Mouse (Mus musculus): ENCODE results near the gene Homer2. TPM values are rescaled to one million over a fixed set of nuclear protein-coding genes. Genes with fewer than 3 reads are reported as not detected.

Gene Homer2
- polyA plus RNA-seq, 1 experiment from 2014 or later = 43.6 TPM

- whole genome bisulfite sequencing = 67% methylated on average over 6 of the region's 6 CpGs
- H3K9ac ChIP-seq (ENCODE audit: low read depth, low read length) = peak overlapping the region; percentile 85; the same call in 1 of the 2 replicates
- no peaks in the 10 kb centered on the region for H3K9me3 ChIP-seq (ENCODE audit: control insufficient read depth, low read length)
- peak overlapping the region; percentile 80 for H3K4me2 ChIP-seq (ENCODE audit: low read depth, low read length)
- H3K36me3 ChIP-seq (ENCODE audit: control insufficient read depth, insufficient read depth, low read length) = no peaks in the 10 kb centered on the region
- peak overlapping the region; percentile 93 for H3K4me3 ChIP-seq (ENCODE audit: low read length)
- no peak overlapping the region; the same call in 1 of the 2 replicates for H3K27ac ChIP-seq (ENCODE audit: low read length)
- H3K27me3 ChIP-seq (replicated peaks; ENCODE audit: control insufficient read depth, insufficient read depth, low read length) = no peaks in the 10 kb centered on the region
- peaks cover 8% of the 10 kb centered on the region; the same call in 1 of the 2 replicates for H3K4me1 ChIP-seq (ENCODE audit: control insufficient read depth, insufficient read depth, low read length)
- ATAC-seq = no peak
Observed at GRCm38 (mm10) chr7:81572610-81573268, 134.6 kb downstream of the Homer2 start.

- peaks cover 8% of the 10 kb centered on the region; the same call in 1 of the 2 replicates for H3K4me1 ChIP-seq (ENCODE audit: control insufficient read depth, insufficient read depth, low read length)
- no peak for ATAC-seq
- 12% methylated on average over 15 of the region's 15 CpGs for WGBS
- peak overlapping the region; percentile 93 for H3K4me3 ChIP-seq (ENCODE audit: low read length)
- no peaks in the 10 kb centered on the region for H3K36me3 ChIP-seq (ENCODE audit: control insufficient read depth, insufficient read depth, low read length)
- H3K27me3 ChIP-seq (replicated peaks; ENCODE audit: control insufficient read depth, insufficient read depth, low read length) = no peaks in the 10 kb centered on the region
- peak overlapping the region; percentile 85 for H3K9ac ChIP-seq (ENCODE audit: low read depth, low read length)
- peak overlapping the region; percentile 97 for H3K27ac ChIP-seq (ENCODE audit: low read length)
- no peaks in the 10 kb centered on the region for H3K9me3 ChIP-seq (ENCODE audit: control insufficient read depth, low read length)
- peak overlapping the region; percentile 80 for H3K4me2 ChIP-seq (ENCODE audit: low read depth, low read length)
Observed at GRCm38 (mm10) chr7:81571941-81572441, 135.3 kb downstream of the Homer2 start.

- H3K27me3 ChIP-seq (replicated peaks; ENCODE audit: control insufficient read depth, insufficient read depth, low read length) = no peaks in the 10 kb centered on the region
- H3K4me3 ChIP-seq (ENCODE audit: low read length) = peak within 1 kb of the TSS; percentile 93
- under 1% methylated on average over 85 of the region's 96 CpGs for WGBS
- peak within 1 kb of the TSS; percentile 97 for H3K27ac ChIP-seq (ENCODE audit: low read length)
- no peaks in the 10 kb centered on the region for H3K9me3 ChIP-seq (ENCODE audit: control insufficient read depth, low read length)
- peak within 1 kb of the TSS; percentile 80 for H3K4me2 ChIP-seq (ENCODE audit: low read depth, low read length)
- peak; percentile 99 for ATAC-seq
- peaks cover 8% of the 10 kb centered on the region; the same call in 1 of the 2 replicates for H3K4me1 ChIP-seq (ENCODE audit: control insufficient read depth, insufficient read depth, low read length)
- H3K9ac ChIP-seq (ENCODE audit: low read depth, low read length) = peak within 1 kb of the TSS; percentile 85
- H3K36me3 ChIP-seq (ENCODE audit: control insufficient read depth, insufficient read depth, low read length) = no peaks in the 10 kb centered on the region
Observed at GRCm38 (mm10) chr7:81571108-81571940, 136.0 kb downstream of the Homer2 start, which contains the start of gene Whamm. Gene Whamm (plus strand): TSS chr7:81571266.

DNA sequence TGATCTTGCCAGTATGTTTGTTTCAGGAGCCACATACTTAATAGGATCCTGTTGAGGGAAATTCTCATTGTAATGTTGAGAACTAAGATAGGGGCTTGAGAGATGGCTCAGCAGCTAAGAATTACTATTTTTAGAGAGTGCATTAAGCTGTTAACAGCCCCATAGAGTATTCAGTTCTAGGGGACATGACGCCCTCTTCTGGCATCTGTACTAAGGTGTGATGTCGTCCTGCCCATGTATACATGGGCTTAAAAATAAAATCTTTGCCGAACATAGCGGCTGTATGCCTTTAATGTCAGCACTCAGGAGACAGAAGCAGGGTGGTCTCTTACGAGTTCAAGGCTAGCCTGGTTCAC is 136.6 kb downstream of the Homer2 start:
- no peak overlapping the region for H3K27ac ChIP-seq (ENCODE audit: low read length)
- no peaks in the 10 kb centered on the region for H3K36me3 ChIP-seq (ENCODE audit: control insufficient read depth, insufficient read depth, low read length)
- H3K4me2 ChIP-seq (ENCODE audit: low read depth, low read length) = peak overlapping the region; percentile 53
- WGBS = 6% methylated on average over 5 of the region's 5 CpGs
- H3K27me3 ChIP-seq (replicated peaks; ENCODE audit: control insufficient read depth, insufficient read depth, low read length) = no peaks in the 10 kb centered on the region
- H3K4me3 ChIP-seq (ENCODE audit: low read length) = peak overlapping the region; percentile 93
- peaks cover 8% of the 10 kb centered on the region; the same call in 1 of the 2 replicates for H3K4me1 ChIP-seq (ENCODE audit: control insufficient read depth, insufficient read depth, low read length)
- H3K9ac ChIP-seq (ENCODE audit: low read depth, low read length) = no peak overlapping the region
- no peaks in the 10 kb centered on the region for H3K9me3 ChIP-seq (ENCODE audit: control insufficient read depth, low read length)
- ATAC-seq = no peak

DNA sequence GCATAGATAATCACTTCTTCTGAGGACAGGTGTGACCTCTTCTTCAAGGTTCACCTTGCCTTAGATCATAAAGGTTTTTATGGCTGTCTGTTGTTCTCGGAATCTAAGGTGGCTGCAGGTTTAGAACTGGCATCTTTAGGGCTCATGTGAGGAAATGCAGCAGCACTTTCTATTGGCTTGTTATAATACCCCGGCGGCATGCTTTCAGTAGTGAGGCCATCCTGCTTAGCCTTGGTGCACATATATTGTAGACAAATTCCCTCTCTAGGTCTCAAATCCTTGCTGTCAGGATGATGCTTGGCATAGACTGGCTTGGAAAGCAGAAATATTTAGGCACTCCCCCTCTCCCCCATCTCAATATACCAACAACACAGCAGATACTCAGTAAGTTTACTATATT is 137.1 kb downstream of the Homer2 start:
- Histone ChIP-seq H3K4me2 (ENCODE audit: low read depth, low read length) (no peak overlapping the region), H3K36me3 (ENCODE audit: control insufficient read depth, insufficient read depth, low read length) (no peaks in the 10 kb centered on the region), H3K27ac (ENCODE audit: low read length) (0 out of 2 replicates have a peak overlapping the region, but pooled peaks have one; percentile 9), H3K4me1 (ENCODE audit: control insufficient read depth, insufficient read depth, low read length) (peaks cover 8% of the 10 kb centered on the region; the same call in 1 of the 2 replicates), H3K9ac (ENCODE audit: low read depth, low read length) (no peak overlapping the region), H3K4me3 (ENCODE audit: low read length) (no peak overlapping the region), H3K27me3 (replicated peaks; ENCODE audit: control insufficient read depth, insufficient read depth, low read length) (no peaks in the 10 kb centered on the region), H3K9me3 (ENCODE audit: control insufficient read depth, low read length) (no peaks in the 10 kb centered on the region)
- WGBS = 81% methylated on average over 3 of the region's 3 CpGs
- no peak for ATAC-seq

DNA sequence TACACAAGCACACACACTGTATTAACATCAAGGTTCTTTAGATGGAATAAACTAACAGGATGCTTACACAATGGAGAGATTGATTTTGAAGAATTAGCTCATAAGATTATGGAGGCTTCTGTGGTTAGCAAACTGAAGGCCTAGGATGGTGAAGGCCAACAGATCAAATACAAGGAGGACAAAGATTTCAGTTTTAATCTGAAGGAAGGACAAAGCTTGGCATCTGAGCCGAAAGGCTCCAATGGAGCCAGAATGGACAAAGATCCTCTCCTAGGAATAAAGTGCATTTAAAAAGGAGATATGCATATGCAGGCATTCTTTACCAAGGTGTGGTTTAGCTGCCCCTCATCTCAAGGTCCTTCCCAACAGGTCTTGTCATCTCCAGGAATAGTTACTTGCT is 137.5 kb downstream of the Homer2 start:
- Histone ChIP-seq H3K4me1 (ENCODE audit: control insufficient read depth, insufficient read depth, low read length) (peaks cover 8% of the 10 kb centered on the region; the same call in 1 of the 2 replicates), H3K9me3 (ENCODE audit: control insufficient read depth, low read length) (no peaks in the 10 kb centered on the region), H3K27me3 (replicated peaks; ENCODE audit: control insufficient read depth, insufficient read depth, low read length) (no peaks in the 10 kb centered on the region), H3K36me3 (ENCODE audit: control insufficient read depth, insufficient read depth, low read length) (no peaks in the 10 kb centered on the region), H3K9ac (ENCODE audit: low read depth, low read length) (no peak overlapping the region), H3K27ac (ENCODE audit: low read length) (no peak overlapping the region), H3K4me2 (ENCODE audit: low read depth, low read length) (no peak overlapping the region), H3K4me3 (ENCODE audit: low read length) (no peak overlapping the region)
- ATAC-seq = no peak
- 95% methylated on average over 1 of the region's 1 CpGs for WGBS

DNA sequence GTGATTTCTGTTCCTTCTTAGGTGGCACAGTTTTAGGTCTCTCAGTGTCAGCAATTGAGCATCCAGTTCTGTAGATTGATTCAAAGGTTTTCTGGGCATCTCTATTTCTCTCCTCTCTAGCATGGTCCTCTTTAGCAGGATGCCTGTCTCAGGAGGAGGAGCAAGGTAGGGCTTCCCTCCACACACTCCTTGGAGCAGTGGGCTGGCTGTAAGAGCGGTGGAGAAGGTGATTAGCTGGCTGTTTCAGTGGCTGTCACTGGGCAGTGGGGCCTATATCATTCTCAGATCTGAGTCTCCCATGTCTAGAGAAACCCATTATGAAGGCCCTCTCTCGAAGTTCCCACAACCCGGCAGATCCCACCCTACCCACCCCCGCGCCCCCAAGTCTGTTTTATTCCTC is 139.9 kb downstream of the Homer2 start:
- Histone ChIP-seq H3K36me3 (ENCODE audit: control insufficient read depth, insufficient read depth, low read length) (no peaks in the 10 kb centered on the region), H3K9me3 (ENCODE audit: control insufficient read depth, low read length) (no peaks in the 10 kb centered on the region), H3K27ac (ENCODE audit: low read length) (no peak overlapping the region), H3K27me3 (replicated peaks; ENCODE audit: control insufficient read depth, insufficient read depth, low read length) (no peaks in the 10 kb centered on the region), H3K9ac (ENCODE audit: low read depth, low read length) (no peak overlapping the region), H3K4me1 (ENCODE audit: control insufficient read depth, insufficient read depth, low read length) (peaks cover 3% of the 10 kb centered on the region; the same call in 1 of the 2 replicates), H3K4me3 (ENCODE audit: low read length) (no peak overlapping the region), H3K4me2 (ENCODE audit: low read depth, low read length) (no peak overlapping the region)
- no peak for ATAC-seq
- WGBS = 92% methylated on average over 5 of the region's 5 CpGs

- H3K36me3 ChIP-seq (ENCODE audit: control insufficient read depth, insufficient read depth, low read length) = no peaks in the 10 kb centered on the region
- no peaks in the 10 kb centered on the region for H3K27me3 ChIP-seq (replicated peaks; ENCODE audit: control insufficient read depth, insufficient read depth, low read length)
- H3K27ac ChIP-seq (ENCODE audit: low read length) = no peak within 1 kb of the TSS
- no peak within 1 kb of the TSS for H3K4me3 ChIP-seq (ENCODE audit: low read length)
- no peak within 1 kb of the TSS for H3K4me2 ChIP-seq (ENCODE audit: low read depth, low read length)
- 0 out of 2 replicates have a peak, but pooled peaks cover 3% of the 10 kb centered on the region for H3K4me1 ChIP-seq (ENCODE audit: control insufficient read depth, insufficient read depth, low read length)
- WGBS = 76% methylated on average over 9 of the region's 9 CpGs
- no peak within 1 kb of the TSS; the same call in 1 of the 2 replicates for H3K9ac ChIP-seq (ENCODE audit: low read depth, low read length)
- ATAC-seq = no peak
- no peaks in the 10 kb centered on the region for H3K9me3 ChIP-seq (ENCODE audit: control insufficient read depth, low read length)
Observed at GRCm38 (mm10) chr7:81566892-81567291, 140.4 kb downstream of the Homer2 start, which contains the start of gene Fsd2. Gene Fsd2 (minus strand): TSS chr7:81566944.

DNA sequence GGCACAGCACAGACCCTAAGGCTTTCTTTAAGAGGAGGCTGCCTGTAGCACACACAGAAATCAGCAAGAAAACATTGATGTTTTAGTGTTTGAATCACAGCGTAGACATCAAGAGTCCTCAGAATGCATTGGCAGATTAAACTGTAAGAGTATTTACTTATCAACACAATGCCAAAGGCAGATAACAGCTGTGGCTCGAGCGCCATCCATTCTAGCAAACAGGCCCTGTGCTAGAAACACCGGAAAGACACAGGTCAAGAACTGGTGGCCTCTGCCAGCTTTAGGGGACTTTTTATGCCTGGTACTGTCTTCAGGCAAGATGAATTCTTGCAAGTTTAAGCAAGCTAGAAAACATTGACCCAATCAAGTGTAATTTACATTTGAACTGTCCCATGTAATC is 141.0 kb downstream of the Homer2 start:
- Histone ChIP-seq H3K27me3 (replicated peaks; ENCODE audit: control insufficient read depth, insufficient read depth, low read length) (no peaks in the 10 kb centered on the region), H3K4me3 (ENCODE audit: low read length) (no peak overlapping the region), H3K9me3 (ENCODE audit: control insufficient read depth, low read length) (no peaks in the 10 kb centered on the region), H3K27ac (ENCODE audit: low read length) (no peak overlapping the region), H3K36me3 (ENCODE audit: control insufficient read depth, insufficient read depth, low read length) (no peaks in the 10 kb centered on the region), H3K4me1 (ENCODE audit: control insufficient read depth, insufficient read depth, low read length) (0 out of 2 replicates have a peak, but pooled peaks cover 3% of the 10 kb centered on the region), H3K4me2 (ENCODE audit: low read depth, low read length) (no peak overlapping the region), H3K9ac (ENCODE audit: low read depth, low read length) (no peak overlapping the region)
- WGBS = 80% methylated on average over 4 of the region's 4 CpGs
- ATAC-seq = no peak
